Mouse (Mus musculus): ENCODE measurements at regions not wholly inside any gene's neighbourhood (a gene's known extent, or its start where the extent isn't known, plus 50 kb on each side); places are given as distances from the start of the nearest gene placed in this dataset.
"Not testable (repeated sequence)": the region's sequence is repeated elsewhere in the genome, so short reads cannot be mapped to it uniquely, and the experiment has no call there.

- no peak for DNase-seq (ENCODE audit: low read depth, low spot score)
These were observed 52.1 kb downstream of the Sst start for GRCm38 (mm10) chr16:23838696-23839095.

GRCm38 (mm10) chr16:23838114-23838513 lies 52.6 kb downstream of the Sst start:
- no peak for DNase-seq (ENCODE audit: low read depth, low spot score)

- no peak for DNase-seq (ENCODE audit: low read depth, low spot score)
These were observed 55.8 kb downstream of the Sst start for GRCm38 (mm10) chr16:23834991-23835390.

DNA sequence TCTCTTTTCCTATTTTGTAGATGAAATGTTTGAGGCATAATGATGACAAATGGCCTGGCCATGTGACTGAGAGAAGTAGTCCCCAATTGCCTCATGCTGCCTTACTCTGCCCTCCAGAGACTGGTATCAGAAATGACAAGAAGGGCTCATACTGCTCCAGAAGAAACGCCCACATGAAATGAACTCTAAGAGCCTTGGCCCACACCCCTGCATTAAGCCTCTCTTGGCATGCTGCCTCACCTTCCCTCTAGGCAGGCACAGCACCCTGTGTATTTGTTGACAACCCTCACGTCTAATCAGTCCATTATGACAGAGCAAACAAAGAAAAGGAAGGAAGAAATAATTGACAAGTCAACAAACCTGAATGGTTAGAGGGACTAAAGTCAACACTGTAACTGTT lies 57.2 kb downstream of the Sst start:
- no peak for DNase-seq (ENCODE audit: low read depth, low spot score)

GRCm38 (mm10) chr16:23833042-23833423 lies 57.7 kb downstream of the Sst start:
- peak; percentile 29 for DNase-seq (ENCODE audit: low read depth, low spot score)

- no peak for DNase-seq (ENCODE audit: low read depth, low spot score)
These were observed 58.2 kb downstream of the Sst start for GRCm38 (mm10) chr16:23832393-23833041.

DNA sequence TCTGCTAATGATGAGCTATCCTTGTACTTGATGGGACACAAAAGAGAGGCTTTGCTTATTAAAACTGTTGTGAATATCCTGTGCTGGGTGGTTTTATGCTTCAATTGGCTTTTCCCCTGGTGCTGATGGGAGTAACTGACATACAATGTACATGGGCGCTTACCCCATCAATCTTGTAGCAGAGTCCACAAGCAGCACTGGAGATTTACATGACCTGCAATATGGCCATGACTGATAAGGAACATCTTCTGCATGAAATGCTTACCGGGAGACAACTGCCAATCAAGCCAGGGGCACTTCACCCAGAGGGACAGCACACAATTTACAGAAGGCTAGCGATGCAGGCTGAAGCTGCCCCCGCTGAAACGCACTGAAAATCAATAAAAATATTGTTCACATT lies 65.1 kb downstream of the Sst start:
- no peak for DNase-seq (ENCODE audit: low read depth, low spot score)

DNA sequence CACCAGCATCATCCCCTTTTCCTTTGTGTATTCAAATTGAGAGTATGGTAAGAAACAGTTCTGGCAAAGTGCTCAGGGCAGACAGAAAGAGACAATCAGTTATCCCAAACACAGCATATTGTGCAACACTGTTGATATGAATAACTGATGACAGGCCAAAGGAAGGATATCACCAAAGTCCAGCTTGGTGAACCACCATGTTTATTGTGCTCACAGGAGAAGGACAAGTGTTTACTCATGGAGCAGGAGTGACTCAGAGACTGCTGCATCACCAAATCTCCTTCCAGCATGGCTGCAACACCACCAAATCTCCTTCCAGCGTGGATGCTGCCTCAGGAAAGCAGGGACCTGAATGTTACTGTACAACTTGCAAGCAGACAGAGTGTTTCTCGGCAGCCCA lies 105.5 kb downstream of the Sst start:
- no peak for DNase-seq (ENCODE audit: low read depth, low spot score)

DNA sequence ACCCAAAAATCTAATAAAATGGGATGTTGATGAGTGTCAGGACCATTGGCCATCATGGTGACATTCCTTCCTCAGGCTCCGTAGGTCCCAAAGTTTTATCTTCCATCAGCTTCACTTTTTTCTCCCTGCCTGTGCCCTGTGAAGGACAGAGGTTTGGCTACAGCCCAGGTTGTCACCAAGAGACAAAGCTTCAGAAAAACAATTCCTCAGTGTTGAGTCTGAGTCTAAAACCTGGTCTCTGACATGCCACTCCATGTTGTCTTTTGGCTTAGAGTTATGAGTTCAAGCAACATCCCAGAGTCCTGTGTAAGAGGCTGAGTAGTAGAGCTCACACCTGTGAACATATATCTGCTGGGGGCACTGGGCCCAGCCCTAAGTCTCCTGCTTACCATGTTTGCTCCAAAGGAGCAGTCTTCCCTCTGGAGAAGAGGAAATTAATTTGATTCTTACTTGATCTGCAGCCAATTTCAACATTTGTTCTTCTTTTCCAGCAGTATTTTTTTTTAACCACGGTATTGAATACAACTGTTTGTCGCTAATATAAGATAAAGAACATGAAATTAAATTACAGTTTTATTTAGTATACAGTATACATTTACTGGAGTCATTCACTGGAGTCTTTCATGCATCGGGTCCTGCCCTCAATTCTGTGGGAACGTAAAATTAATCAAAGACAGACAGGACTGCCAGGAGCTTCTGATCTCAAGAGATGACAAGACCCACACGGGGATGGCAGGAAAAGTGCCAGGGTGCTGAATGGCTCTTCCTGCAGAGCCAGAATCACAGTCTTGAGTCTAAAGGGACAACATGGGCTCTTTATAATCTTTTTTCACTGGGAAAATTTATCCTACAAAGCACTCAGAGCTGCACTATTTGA lies 106.5 kb downstream of the Sst start:
- DNase-seq (ENCODE audit: low read depth, low spot score) = no peak

DNA sequence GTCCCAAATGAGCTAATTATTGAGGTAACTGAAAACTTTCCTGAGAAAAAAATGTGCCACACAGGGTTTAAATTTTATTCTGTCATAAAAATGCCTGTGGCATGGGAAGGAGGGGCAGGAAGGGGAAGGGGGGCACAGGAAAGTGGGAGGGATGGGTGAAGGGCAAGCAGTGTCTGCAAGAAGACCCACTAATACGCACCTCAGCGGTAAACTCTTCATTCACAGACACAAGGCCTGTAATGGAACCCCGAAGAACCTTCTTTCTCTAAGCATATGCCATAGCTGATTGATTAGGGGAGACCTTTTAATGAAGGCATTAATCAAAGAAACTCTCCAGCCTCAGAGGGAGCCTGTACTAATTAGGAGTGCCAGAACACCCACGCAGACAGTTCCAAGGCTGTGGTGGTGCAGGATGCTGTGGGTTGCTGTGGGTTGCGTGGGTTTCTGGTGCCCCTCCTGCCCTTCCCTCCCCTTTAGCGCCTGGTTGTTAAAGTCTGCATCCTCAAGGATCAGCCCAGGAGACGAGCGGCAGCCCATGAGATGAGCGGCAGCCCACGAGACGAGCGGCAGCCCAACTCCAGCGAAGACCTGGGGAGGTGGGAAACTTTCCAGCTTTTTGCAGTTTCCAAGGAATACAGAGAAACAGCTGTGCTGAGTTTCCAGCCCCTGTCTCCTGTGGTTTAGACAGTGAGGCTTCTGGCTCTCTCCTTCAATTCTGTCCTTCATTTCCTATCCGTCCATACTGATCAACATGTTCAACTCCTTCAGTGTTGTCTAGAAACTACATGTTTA lies 110.1 kb downstream of the Sst start:
- DNase-seq (ENCODE audit: low read depth, low spot score) = no peak

GRCm38 (mm10) chr16:23777894-23778293 lies 112.9 kb downstream of the Sst start:
- DNase-seq (ENCODE audit: low read depth, low spot score) = no peak

GRCm38 (mm10) chr16:23777041-23777440 lies 113.7 kb downstream of the Sst start:
- no peak for DNase-seq (ENCODE audit: low read depth, low spot score)

DNA sequence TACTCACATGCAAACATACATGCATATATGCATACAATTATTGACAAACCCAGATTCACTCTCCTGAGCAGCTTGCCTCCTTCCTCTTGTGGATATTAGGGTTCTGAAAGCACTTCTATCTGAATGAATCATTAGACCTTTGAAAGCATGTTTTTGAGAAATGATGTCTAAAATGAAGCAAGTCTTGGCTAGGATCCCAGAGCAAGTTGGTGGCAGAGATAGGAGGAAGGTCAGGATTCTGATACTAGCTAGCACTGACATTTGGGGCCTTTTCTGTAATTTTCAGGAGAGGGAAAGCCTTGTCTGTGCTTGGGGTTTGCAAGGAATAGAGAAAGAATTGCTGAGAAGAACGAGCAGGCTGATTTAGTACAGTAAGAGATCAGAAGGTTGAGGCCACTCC lies 114.3 kb downstream of the Sst start:
- no peak for DNase-seq (ENCODE audit: low read depth, low spot score)

DNA sequence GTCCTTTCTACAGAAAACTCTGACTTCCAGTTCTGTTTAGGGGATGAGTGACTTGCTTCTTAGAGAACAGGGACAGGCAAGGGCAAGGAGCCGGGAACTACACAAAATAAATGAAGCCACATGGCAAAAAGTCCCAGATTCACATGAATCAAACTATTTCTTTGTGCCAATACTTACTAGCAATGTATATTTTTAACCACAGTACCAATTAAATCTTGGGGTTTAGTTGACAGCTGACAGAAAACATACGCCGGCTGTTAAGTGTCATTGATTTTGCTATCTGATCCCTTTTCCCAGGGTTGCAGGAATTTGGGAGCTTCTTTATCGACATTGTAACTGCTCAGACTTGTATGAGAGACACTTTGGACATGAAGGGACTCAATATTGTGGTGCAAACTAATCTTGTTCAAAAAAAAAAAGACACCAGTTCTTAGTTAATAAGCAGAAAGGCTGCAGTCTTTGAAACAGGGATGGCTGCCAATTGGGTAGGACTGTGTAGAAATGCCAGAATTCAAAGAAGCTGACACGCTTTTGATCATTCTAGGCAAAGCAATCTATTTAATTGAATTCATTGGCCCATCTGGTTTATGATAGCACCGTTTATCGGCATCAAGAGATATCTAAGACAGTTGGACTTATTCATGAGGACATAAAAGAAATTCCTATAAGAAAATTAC lies 132.5 kb downstream of the Sst start:
- DNase-seq (ENCODE audit: low read depth, low spot score) = no peak

- DNase-seq (ENCODE audit: low read depth, low spot score) = no peak
These were observed 153.7 kb downstream of the Sst start for GRCm38 (mm10) chr16:23737026-23737425.

DNA sequence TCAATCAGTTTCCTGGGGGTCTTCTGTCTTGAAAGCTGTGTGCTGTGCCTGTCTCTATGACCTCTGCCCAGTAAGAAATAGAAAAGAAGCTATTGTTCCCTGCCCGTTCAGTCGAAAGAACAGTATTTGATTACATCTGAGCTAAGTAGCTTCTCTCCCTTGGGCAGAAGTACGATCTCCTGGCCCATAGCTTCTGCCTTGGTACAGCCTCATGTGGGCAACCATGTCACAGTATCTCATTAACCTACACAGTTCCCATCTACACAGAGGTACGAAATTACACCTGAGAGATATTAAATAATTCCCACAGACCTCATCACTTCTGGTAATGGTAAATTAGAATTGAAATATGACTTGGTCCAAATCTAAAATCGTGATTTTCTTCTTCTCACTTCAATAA lies 155.0 kb downstream of the Sst start:
- DNase-seq (ENCODE audit: low read depth, low spot score) = no peak

GRCm38 (mm10) chr16:23726562-23726961 lies 164.2 kb downstream of the Sst start:
- DNase-seq (ENCODE audit: low read depth, low spot score) = no peak

GRCm38 (mm10) chr16:23721745-23722144 lies 169.0 kb downstream of the Sst start:
- no peak for DNase-seq (ENCODE audit: low read depth, low spot score)

- no peak for DNase-seq (ENCODE audit: low read depth, low spot score)
These were observed 180.5 kb upstream of the Masp1 start for GRCm38 (mm10) chr16:23701156-23701555.

- not testable (repeated sequence) for DNase-seq (ENCODE audit: low read depth, low spot score)
These were observed 173.6 kb upstream of the Masp1 start for GRCm38 (mm10) chr16:23694226-23694625.

DNA sequence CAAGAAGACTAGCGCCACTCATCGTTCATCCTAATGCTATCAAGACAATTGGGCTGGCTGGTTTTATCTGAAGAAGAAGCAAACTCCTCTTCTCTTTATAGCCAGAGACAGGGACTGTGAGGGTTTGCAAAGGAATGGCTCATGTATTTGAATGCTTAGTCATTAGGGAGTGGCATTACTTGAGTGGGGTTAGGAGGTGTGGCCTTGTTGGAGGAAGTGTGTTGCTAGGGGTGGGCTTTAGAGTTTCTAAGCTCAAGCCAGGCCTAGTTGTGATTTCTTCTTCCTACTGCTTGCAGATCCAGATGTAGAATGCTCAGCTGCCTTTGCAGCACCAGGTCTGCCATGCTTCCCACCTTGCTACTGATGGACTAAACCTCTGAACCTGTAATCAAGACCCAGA lies 169.4 kb upstream of the Masp1 start:
- DNase-seq (ENCODE audit: low read depth, low spot score) = no peak

- no peak for DNase-seq (ENCODE audit: low read depth, low spot score)
These were observed 166.2 kb upstream of the Masp1 start for GRCm38 (mm10) chr16:23686783-23687182.

Data from forelimb bud, embryonic 11.5 days (tissue).